Mouse (Mus musculus) layer of hippocampus, adult 11-12 months (tissue): ENCODE measurements around the gene Hoxd9.

Source experiments
- DNase-seq: peaks from one replicate; pipeline ENCODE4 v3.0.0; 2022; ENCODE audit warnings: low spot score

Hoxd9 gene

GRCm38 (mm10) chr2:74733765-74734164 lies 36.2 kb downstream of the Hoxd9 start:
- no peak for DNase-seq

- DNase-seq = no peak
Measured at GRCm38 (mm10) chr2:74734451-74734850, 36.9 kb downstream of the Hoxd9 start.

- DNase-seq = no peak
Measured at GRCm38 (mm10) chr2:74734996-74735811, 37.7 kb downstream of the Hoxd9 start.

GRCm38 (mm10) chr2:74735851-74736687 lies 38.5 kb downstream of the Hoxd9 start:
- DNase-seq = no peak

GRCm38 (mm10) chr2:74736688-74737577 lies 39.4 kb downstream of the Hoxd9 start:
- no peak for DNase-seq

- no peak for DNase-seq
Measured at GRCm38 (mm10) chr2:74737578-74738070, 40.1 kb downstream of the Hoxd9 start.

- DNase-seq = no peak
Measured at GRCm38 (mm10) chr2:74738623-74739475, 41.3 kb downstream of the Hoxd9 start.

- no peak for DNase-seq
Measured at GRCm38 (mm10) chr2:74739476-74739800, 41.9 kb downstream of the Hoxd9 start.

- DNase-seq = no peak
Measured at GRCm38 (mm10) chr2:74739869-74740268, 42.3 kb downstream of the Hoxd9 start.

GRCm38 (mm10) chr2:74740311-74741091 lies 43.0 kb downstream of the Hoxd9 start:
- no peak for DNase-seq

- DNase-seq = no peak
Measured at GRCm38 (mm10) chr2:74741252-74741978, 43.9 kb downstream of the Hoxd9 start.

- DNase-seq = no peak
Measured at GRCm38 (mm10) chr2:74741979-74742277, 44.4 kb downstream of the Hoxd9 start.

- DNase-seq = no peak
Measured at GRCm38 (mm10) chr2:74745540-74746297, 48.2 kb downstream of the Hoxd9 start.

GRCm38 (mm10) chr2:74746298-74746921 lies 48.9 kb downstream of the Hoxd9 start:
- DNase-seq = no peak

GRCm38 (mm10) chr2:74747006-74747405 lies 49.5 kb downstream of the Hoxd9 start:
- DNase-seq = no peak

- DNase-seq = no peak
Measured at GRCm38 (mm10) chr2:74747661-74748141, 50.2 kb downstream of the Hoxd9 start.

- DNase-seq = no peak
Measured at GRCm38 (mm10) chr2:74748436-74748995, 51.0 kb downstream of the Hoxd9 start.
